Mouse (Mus musculus) embryonic facial prominence, embryonic 11.5 days (tissue): ENCODE measurements at regions not wholly inside any gene's neighbourhood (a gene's known extent, or its start where the extent isn't known, plus 50 kb on each side); places are given as distances from the start of the nearest gene placed in this dataset.

ENCODE experiments used
- ATAC-seq: fragments of 200-750 bp; cut with Nextera tagmentation; replicated peaks from 2 replicates; pipeline ENCODE4 v1.8.0; 2017; ENCODE audit warnings: low read depth; ENCODE audit not compliant: insufficient number of reproducible peaks, low FRiP score, low TSS enrichment
- DNase-seq: peaks from one replicate; pipeline ENCODE4 v3.0.0-alpha.2; 2015; ENCODE audit warnings: low spot score
- H3K27ac ChIP-seq: fragments of 300-500 bp; sonication (generic); replicated peaks from 2 replicates; pipeline ENCODE4 v1.5.1; 2014; ENCODE audit warnings: mild to moderate bottlenecking, low read depth, low read length, control low read depth
- H3K27me3 ChIP-seq: fragments of 300-500 bp; sonication (generic); 2 replicates; pipeline ENCODE4 v1.6.1; 2014; ENCODE audit warnings: mild to moderate bottlenecking, low read length, moderate library complexity, mixed read lengths; ENCODE audit not compliant: control insufficient read depth, insufficient read depth
- H3K36me3 ChIP-seq: fragments of 300-500 bp; sonication (generic); replicated peaks from 2 replicates; pipeline ENCODE4 v1.6.1; 2014; ENCODE audit warnings: low read depth, mild to moderate bottlenecking, low read length, moderate library complexity, mixed read lengths; ENCODE audit not compliant: control insufficient read depth, insufficient read depth
- H3K4me1 ChIP-seq: fragments of 300-500 bp; sonication (generic); 2 replicates; pipeline ENCODE4 v1.6.1; 2014; ENCODE audit warnings: low read length, mixed read lengths; ENCODE audit not compliant: control insufficient read depth, insufficient read depth
- H3K4me2 ChIP-seq: fragments of 300-500 bp; sonication (generic); 2 replicates; pipeline ENCODE4 v1.6.1; 2014; ENCODE audit warnings: low read depth, mild to moderate bottlenecking, control low read depth, low read length, moderate library complexity
- H3K4me3 ChIP-seq: fragments of 300-500 bp; sonication (generic); 2 replicates; pipeline ENCODE4 v1.5.1; 2014; ENCODE audit warnings: low read depth, low read length, control low read depth
- H3K9ac ChIP-seq: fragments of 300-500 bp; sonication (generic); replicated peaks from 2 replicates; pipeline ENCODE4 v1.6.1; 2014; ENCODE audit warnings: mild to moderate bottlenecking, control low read depth, low read length
- H3K9me3 ChIP-seq: fragments of 300-500 bp; sonication (generic); replicated peaks from 2 replicates; pipeline ENCODE4 v1.6.1; 2016; ENCODE audit warnings: mild to moderate bottlenecking, low read length, inconsistent platforms, mixed read lengths; ENCODE audit not compliant: control insufficient read depth
- WGBS: fragments of 180-500 bp; shearing (Covaris S2); extraction: QIAGEN DNeasy Blood & Tissue Kit; methylation state at CpG from one replicate; pipeline ENCODE4 v1.1.7; 2014; 5-methylcytosine and 5-hydroxymethylcytosine counted together

- Histone ChIP-seq H3K9ac (no peak overlapping the region), H3K4me1 (no peaks in the 10 kb centered on the region), H3K4me3 (no peak overlapping the region), H3K4me2 (no peak overlapping the region), H3K27ac (no peak overlapping the region), H3K9me3 (no peaks in the 10 kb centered on the region), H3K36me3 (no peaks in the 10 kb centered on the region), H3K27me3 (no peaks in the 10 kb centered on the region)
- DNase-seq: no peak
- 77% methylated on average over 4 of the region's 4 CpGs for WGBS
- ATAC-seq: no peak
These were observed 76.6 kb upstream of the Syt6 start for GRCm38 (mm10) chr3:103498458-103498857.

GRCm38 (mm10) chr3:103499801-103500200 is 75.2 kb upstream of the Syt6 start:
- H3K4me3 ChIP-seq: no peak overlapping the region
- H3K9ac ChIP-seq: no peak overlapping the region
- no peaks in the 10 kb centered on the region for H3K4me1 ChIP-seq
- no peaks in the 10 kb centered on the region for H3K36me3 ChIP-seq
- H3K27ac ChIP-seq: no peak overlapping the region
- no peak for ATAC-seq
- no peak overlapping the region for H3K4me2 ChIP-seq
- WGBS: 40% methylated on average over 1 of the region's 1 CpGs
- H3K27me3 ChIP-seq: no peaks in the 10 kb centered on the region
- no peak for DNase-seq
- H3K9me3 ChIP-seq: no peaks in the 10 kb centered on the region

GRCm38 (mm10) chr3:103500366-103500765 is 74.7 kb upstream of the Syt6 start:
- Histone ChIP-seq H3K9ac (no peak overlapping the region), H3K4me1 (no peaks in the 10 kb centered on the region), H3K4me2 (no peak overlapping the region), H3K36me3 (no peaks in the 10 kb centered on the region), H3K9me3 (no peaks in the 10 kb centered on the region), H3K27me3 (no peaks in the 10 kb centered on the region), H3K27ac (no peak overlapping the region), H3K4me3 (no peak overlapping the region)
- WGBS: 49% methylated on average over 4 of the region's 4 CpGs
- no peak for ATAC-seq
- no peak for DNase-seq

GRCm38 (mm10) chr3:103504160-103504559 is 70.9 kb upstream of the Syt6 start:
- ATAC-seq (no peak), DNase-seq (no peak)
- no peaks in the 10 kb centered on the region for H3K36me3 ChIP-seq
- H3K4me1 ChIP-seq: no peaks in the 10 kb centered on the region
- H3K4me3 ChIP-seq: no peak overlapping the region
- 91% methylated on average over 3 of the region's 3 CpGs for WGBS
- H3K9ac ChIP-seq: no peak overlapping the region
- H3K4me2 ChIP-seq: no peak overlapping the region
- no peaks in the 10 kb centered on the region for H3K27me3 ChIP-seq
- no peak overlapping the region for H3K27ac ChIP-seq
- H3K9me3 ChIP-seq: no peaks in the 10 kb centered on the region

GRCm38 (mm10) chr3:103513411-103513810 is 61.6 kb upstream of the Syt6 start:
- no peak for ATAC-seq
- no peak for DNase-seq
- H3K4me3 ChIP-seq: no peak overlapping the region
- H3K36me3 ChIP-seq: no peaks in the 10 kb centered on the region
- no peak overlapping the region for H3K4me2 ChIP-seq
- H3K27me3 ChIP-seq: no peaks in the 10 kb centered on the region
- 71% methylated on average over 6 of the region's 6 CpGs for WGBS
- H3K9ac ChIP-seq: no peak overlapping the region
- H3K9me3 ChIP-seq: no peaks in the 10 kb centered on the region
- no peak overlapping the region for H3K27ac ChIP-seq
- H3K4me1 ChIP-seq: no peaks in the 10 kb centered on the region

GRCm38 (mm10) chr3:103514061-103514460 is 61.0 kb upstream of the Syt6 start:
- Histone ChIP-seq H3K36me3 (no peaks in the 10 kb centered on the region), H3K9ac (no peak overlapping the region), H3K27ac (no peak overlapping the region), H3K4me2 (no peak overlapping the region), H3K9me3 (no peaks in the 10 kb centered on the region), H3K4me1 (no peaks in the 10 kb centered on the region), H3K4me3 (no peak overlapping the region), H3K27me3 (no peaks in the 10 kb centered on the region)
- ATAC-seq (no peak), DNase-seq (no peak)
- WGBS: 71% methylated on average over 7 of the region's 7 CpGs

GRCm38 (mm10) chr3:103515946-103516345 is 59.1 kb upstream of the Syt6 start:
- no peak overlapping the region for H3K4me2 ChIP-seq
- H3K4me1 ChIP-seq: no peaks in the 10 kb centered on the region
- no peaks in the 10 kb centered on the region for H3K36me3 ChIP-seq
- DNase-seq (no peak), ATAC-seq (no peak)
- H3K9ac ChIP-seq: no peak overlapping the region
- H3K4me3 ChIP-seq: no peak overlapping the region
- H3K27ac ChIP-seq: no peak overlapping the region
- H3K9me3 ChIP-seq: no peaks in the 10 kb centered on the region
- H3K27me3 ChIP-seq: no peaks in the 10 kb centered on the region
- WGBS: 53% methylated on average over 5 of the region's 5 CpGs

- H3K36me3 ChIP-seq: no peaks in the 10 kb centered on the region
- ATAC-seq (no peak), DNase-seq (no peak)
- H3K27me3 ChIP-seq: no peaks in the 10 kb centered on the region
- H3K27ac ChIP-seq: no peak overlapping the region
- WGBS: 77% methylated on average over 8 of the region's 8 CpGs
- H3K4me2 ChIP-seq: no peak overlapping the region
- H3K9me3 ChIP-seq: no peaks in the 10 kb centered on the region
- H3K4me1 ChIP-seq: no peaks in the 10 kb centered on the region
- H3K4me3 ChIP-seq: no peak overlapping the region
- H3K9ac ChIP-seq: no peak overlapping the region
These were observed 57.4 kb upstream of the Syt6 start for GRCm38 (mm10) chr3:103517376-103518304.
